Mouse (Mus musculus) cerebellum, adult 2 months (tissue): ENCODE results near the gene Arhgef19.

Experiments used
- CTCF ChIP-seq: fragments of 200-500 bp; IDR thresholded peaks from 2 replicates; pipeline ENCODE4 v1.5.1; 2011; ENCODE audit warnings: low read depth, mild to moderate bottlenecking, control low read depth, low read length, moderate library complexity, borderline replicate concordance; ENCODE audit not compliant: insufficient read depth
- POLR2A ChIP-seq: fragments of 200-500 bp; IDR thresholded peaks from 2 replicates; pipeline ENCODE4 v1.6.1; 2011; ENCODE audit warnings: low read length, control low read depth, borderline replicate concordance; ENCODE audit not compliant: insufficient read depth

DNA sequence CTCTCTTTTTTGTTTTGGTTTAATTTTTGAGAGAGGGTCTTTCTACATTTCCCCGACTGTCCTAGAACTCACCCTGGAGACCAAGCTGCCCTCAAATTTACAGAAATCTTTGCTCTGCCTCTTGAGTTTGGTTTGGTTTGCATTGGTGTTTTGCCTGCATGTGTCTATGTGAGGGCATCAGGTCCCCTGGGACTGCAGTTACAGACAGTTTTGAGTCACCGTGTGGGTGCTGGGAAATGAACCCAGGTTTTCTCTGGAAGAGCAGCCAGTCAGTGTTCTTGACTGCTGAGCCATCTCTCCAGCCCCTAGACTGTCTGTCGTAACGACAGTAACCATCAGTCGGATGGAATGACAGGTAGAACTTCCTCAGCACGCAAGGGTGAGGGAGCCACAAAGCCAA, 44.7 kb upstream of the Arhgef19 start:
- TF ChIP-seq CTCF (no peak), POLR2A (no peak)
